Mouse (Mus musculus) embryonic facial prominence, embryonic 11.5 days (tissue): ENCODE data around the gene Rpgr. TPM values are rescaled to one million over a fixed set of nuclear protein-coding genes. Genes with fewer than 3 reads are reported as not detected.

Source experiments
- ATAC-seq: fragments of 200-750 bp; cut with Nextera tagmentation; replicated peaks from 2 replicates; pipeline ENCODE4 v1.8.0; 2017; ENCODE audit warnings: low read depth; ENCODE audit not compliant: insufficient number of reproducible peaks, low FRiP score, low TSS enrichment
- DNase-seq: peaks from one replicate; pipeline ENCODE4 v3.0.0-alpha.2; 2015; ENCODE audit warnings: low spot score
- H3K27ac ChIP-seq: fragments of 300-500 bp; sonication (generic); replicated peaks from 2 replicates; pipeline ENCODE4 v1.5.1; 2014; ENCODE audit warnings: mild to moderate bottlenecking, low read depth, low read length, control low read depth
- H3K27me3 ChIP-seq: fragments of 300-500 bp; sonication (generic); 2 replicates; pipeline ENCODE4 v1.6.1; 2014; ENCODE audit warnings: mild to moderate bottlenecking, low read length, moderate library complexity, mixed read lengths; ENCODE audit not compliant: control insufficient read depth, insufficient read depth
- H3K36me3 ChIP-seq: fragments of 300-500 bp; sonication (generic); replicated peaks from 2 replicates; pipeline ENCODE4 v1.6.1; 2014; ENCODE audit warnings: low read depth, mild to moderate bottlenecking, low read length, moderate library complexity, mixed read lengths; ENCODE audit not compliant: control insufficient read depth, insufficient read depth
- H3K4me1 ChIP-seq: fragments of 300-500 bp; sonication (generic); 2 replicates; pipeline ENCODE4 v1.6.1; 2014; ENCODE audit warnings: low read length, mixed read lengths; ENCODE audit not compliant: control insufficient read depth, insufficient read depth
- H3K4me2 ChIP-seq: fragments of 300-500 bp; sonication (generic); 2 replicates; pipeline ENCODE4 v1.6.1; 2014; ENCODE audit warnings: low read depth, mild to moderate bottlenecking, control low read depth, low read length, moderate library complexity
- H3K4me3 ChIP-seq: fragments of 300-500 bp; sonication (generic); 2 replicates; pipeline ENCODE4 v1.5.1; 2014; ENCODE audit warnings: low read depth, low read length, control low read depth
- H3K9ac ChIP-seq: fragments of 300-500 bp; sonication (generic); replicated peaks from 2 replicates; pipeline ENCODE4 v1.6.1; 2014; ENCODE audit warnings: mild to moderate bottlenecking, control low read depth, low read length
- H3K9me3 ChIP-seq: fragments of 300-500 bp; sonication (generic); replicated peaks from 2 replicates; pipeline ENCODE4 v1.6.1; 2016; ENCODE audit warnings: mild to moderate bottlenecking, low read length, inconsistent platforms, mixed read lengths; ENCODE audit not compliant: control insufficient read depth
- WGBS: fragments of 180-500 bp; shearing (Covaris S2); extraction: QIAGEN DNeasy Blood & Tissue Kit; methylation state at CpG from one replicate; pipeline ENCODE4 v1.1.7; 2014; 5-methylcytosine and 5-hydroxymethylcytosine counted together
- polyA plus RNA-seq: library from polyadenylated mRNA; unstranded; fragments of >200 nt; fragmentation: Nextera tagmentation; extraction: Ambion mirVana; gene quantifications from 2 replicates; pipeline ENCODE4 v1.2.1, GENCODE M21; 2014

Rpgr gene
- polyA plus RNA-seq, 1 experiment from 2014 or later, result 33.1 TPM

DNA sequence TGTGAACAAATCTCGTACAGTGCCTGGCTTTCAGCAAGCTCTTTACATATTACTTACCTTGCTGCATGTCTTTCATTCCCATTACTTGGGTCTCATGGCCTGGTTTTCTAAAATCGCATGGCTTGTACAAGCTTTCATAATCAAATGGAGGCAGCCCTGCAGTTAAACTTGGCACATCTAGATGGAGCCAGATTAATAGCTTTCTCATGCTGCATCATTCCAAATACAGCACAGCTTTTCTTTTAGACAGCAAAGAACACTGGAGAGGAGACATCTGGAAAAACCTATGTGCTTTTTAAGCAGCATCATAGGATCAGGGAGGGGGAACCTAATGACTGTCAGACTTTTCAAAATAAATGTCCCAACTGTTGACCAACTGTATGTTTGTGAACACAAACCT lies 16.3 kb upstream of the Rpgr start:
- H3K9me3 ChIP-seq, result no peaks in the 10 kb centered on the region
- WGBS, result 63% methylated on average over 2 of the region's 2 CpGs
- no peaks in the 10 kb centered on the region for H3K4me1 ChIP-seq
- H3K27ac ChIP-seq, result no peak overlapping the region
- ATAC-seq (no peak), DNase-seq (peak; percentile 8)
- no peak overlapping the region for H3K4me3 ChIP-seq
- no peaks in the 10 kb centered on the region for H3K36me3 ChIP-seq
- H3K4me2 ChIP-seq, result no peak overlapping the region
- H3K9ac ChIP-seq, result no peak overlapping the region
- no peaks in the 10 kb centered on the region for H3K27me3 ChIP-seq

- Histone ChIP-seq H3K4me1 (no peaks in the 10 kb centered on the region), H3K36me3 (no peaks in the 10 kb centered on the region), H3K27me3 (no peaks in the 10 kb centered on the region), H3K9me3 (no peaks in the 10 kb centered on the region), H3K9ac (no peak overlapping the region), H3K4me2 (no peak overlapping the region), H3K4me3 (no peak overlapping the region), H3K27ac (no peak overlapping the region)
- no peak for ATAC-seq
- WGBS, result 68% methylated on average over 6 of the region's 6 CpGs
- no peak for DNase-seq
These were observed 2.6 kb upstream of the Rpgr start for GRCm38 (mm10) chrX:10219281-10219680.

DNA sequence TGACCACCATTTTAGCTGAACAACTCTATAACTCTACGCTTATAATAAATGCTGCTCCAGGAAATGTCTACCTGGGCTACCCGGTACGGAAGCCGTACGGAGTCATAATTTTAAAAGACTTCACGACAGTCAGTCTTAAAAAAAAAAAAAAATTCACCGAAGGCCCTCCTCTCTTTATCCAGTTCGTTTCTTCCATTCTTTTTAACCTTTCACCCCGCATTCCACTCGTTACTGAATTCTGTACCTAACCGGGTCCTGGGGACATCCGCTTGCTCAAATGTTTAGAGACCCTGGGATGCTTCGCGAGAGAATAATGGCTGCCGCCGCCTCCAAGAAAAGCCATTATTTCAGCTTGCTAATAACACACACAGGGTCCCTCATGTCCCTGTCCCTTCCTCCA lies 748 bp downstream of the Rpgr start:
- Histone ChIP-seq H3K36me3 (no peaks in the 10 kb centered on the region), H3K27me3 (no peaks in the 10 kb centered on the region), H3K4me1 (no peaks in the 10 kb centered on the region), H3K4me3 (peak overlapping the region; percentile 46), H3K4me2 (peak overlapping the region; percentile 32), H3K9ac (peak overlapping the region; percentile 62), H3K9me3 (no peaks in the 10 kb centered on the region), H3K27ac (no peak overlapping the region; the same call in 1 of the 2 replicates)
- 16% methylated on average over 16 of the region's 16 CpGs for WGBS
- DNase-seq (peak; percentile 47), ATAC-seq (no peak)

DNA sequence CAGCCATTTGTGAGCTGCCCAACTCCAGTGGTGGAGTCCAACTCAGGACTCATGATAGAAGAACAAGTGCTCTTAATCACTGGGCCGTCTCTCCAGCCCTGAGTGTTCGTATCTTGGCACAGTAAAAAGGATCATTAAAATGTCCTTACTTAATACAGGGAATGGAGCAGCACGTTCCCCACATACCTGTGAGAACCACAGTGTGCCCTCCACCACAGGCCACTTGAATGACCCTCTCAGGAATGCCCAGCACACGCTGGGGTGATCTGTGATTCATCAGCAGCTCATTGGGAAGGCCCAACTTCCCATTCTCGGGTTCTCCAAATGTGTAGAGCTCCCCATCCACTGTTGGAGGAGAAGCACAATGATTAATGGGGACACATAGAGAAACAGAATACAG lies 10.8 kb downstream of the Rpgr start:
- H3K9me3 ChIP-seq, result no peaks in the 10 kb centered on the region
- H3K4me3 ChIP-seq, result no peak overlapping the region
- no peak overlapping the region for H3K4me2 ChIP-seq
- ATAC-seq (no peak), DNase-seq (no peak)
- H3K36me3 ChIP-seq, result no peaks in the 10 kb centered on the region
- H3K27me3 ChIP-seq, result no peaks in the 10 kb centered on the region
- H3K27ac ChIP-seq, result no peak overlapping the region
- no peak overlapping the region for H3K9ac ChIP-seq
- no peaks in the 10 kb centered on the region for H3K4me1 ChIP-seq
- 83% methylated on average over 5 of the region's 5 CpGs for WGBS

- no peak overlapping the region for H3K4me3 ChIP-seq
- H3K9me3 ChIP-seq, result no peaks in the 10 kb centered on the region
- WGBS, result 29% methylated on average over 2 of the region's 2 CpGs
- DNase-seq (peak; percentile 73), ATAC-seq (no peak)
- no peak overlapping the region for H3K4me2 ChIP-seq
- no peak overlapping the region for H3K9ac ChIP-seq
- H3K36me3 ChIP-seq, result no peaks in the 10 kb centered on the region
- H3K27ac ChIP-seq, result no peak overlapping the region
- H3K4me1 ChIP-seq, result no peaks in the 10 kb centered on the region
- no peaks in the 10 kb centered on the region for H3K27me3 ChIP-seq
These were observed 15.4 kb downstream of the Rpgr start for GRCm38 (mm10) chrX:10201289-10201688.

- ATAC-seq (no peak), DNase-seq (no peak)
- Histone ChIP-seq H3K9me3 (no peaks in the 10 kb centered on the region), H3K4me2 (no peak overlapping the region), H3K27me3 (no peaks in the 10 kb centered on the region), H3K9ac (no peak overlapping the region), H3K4me1 (no peaks in the 10 kb centered on the region), H3K36me3 (no peaks in the 10 kb centered on the region), H3K27ac (no peak overlapping the region), H3K4me3 (no peak overlapping the region)
- WGBS, result 68% methylated on average over 3 of the region's 3 CpGs
These were observed 64.3 kb downstream of the Rpgr start for GRCm38 (mm10) chrX:10152390-10152789.

GRCm38 (mm10) chrX:10117065-10117719 lies 99.5 kb downstream of the Rpgr start, which contains the start of gene Srpx:
TSS of gene Srpx (minus strand) at chrX:10117709.
- H3K36me3 ChIP-seq, result no peaks in the 10 kb centered on the region
- H3K4me1 ChIP-seq, result no peaks in the 10 kb centered on the region
- peak within 1 kb of the TSS; percentile 26 for H3K4me3 ChIP-seq
- peak within 1 kb of the TSS; percentile 52 for H3K4me2 ChIP-seq
- WGBS, result 23% methylated on average over 19 of the region's 19 CpGs
- H3K9me3 ChIP-seq, result no peaks in the 10 kb centered on the region
- H3K27me3 ChIP-seq, result no peaks in the 10 kb centered on the region
- DNase-seq (peak; percentile 21), ATAC-seq (peak; percentile 67; the same call in 1 of the 2 replicates)
- H3K9ac ChIP-seq, result peak within 1 kb of the TSS; percentile 50
- H3K27ac ChIP-seq, result no peak within 1 kb of the TSS

GRCm38 (mm10) chrX:10115780-10116179 lies 100.9 kb downstream of the Rpgr start:
- Histone ChIP-seq H3K9ac (no peak overlapping the region), H3K27ac (no peak overlapping the region), H3K27me3 (no peaks in the 10 kb centered on the region), H3K9me3 (no peaks in the 10 kb centered on the region), H3K4me3 (no peak overlapping the region), H3K4me1 (no peaks in the 10 kb centered on the region), H3K36me3 (no peaks in the 10 kb centered on the region), H3K4me2 (no peak overlapping the region)
- DNase-seq, result no peak
- 42% methylated on average over 3 of the region's 3 CpGs for WGBS
- no peak for ATAC-seq
